Mouse (Mus musculus) erythroblast, adult 5-6 weeks (primary cell): ENCODE measurements around the gene Fgf2. TPM values are rescaled to one million over a fixed set of nuclear protein-coding genes. Genes with fewer than 3 reads are reported as not detected.
A peak's percentile ranks its signal among the peaks of the same experiment; 100 is the strongest.

Experiments used
- ATAC-seq: replicated peaks from 2 replicates; pipeline ENCODE4 v1.8.0; 2016; ENCODE audit warnings: moderate number of reproducible peaks, mild to moderate bottlenecking, moderate TSS enrichment, inconsistent platforms; ENCODE audit not compliant: poor library complexity, low FRiP score, severe bottlenecking
- total RNA-seq, 2 experiments: library from RNA; stranded (forward) in 1 of 2; stranded (reverse) in 1 of 2; fragments of 150-400 nt in 1 of 2; fragments of 200-764, 138-1000 nt in 1 of 2; gene quantifications; 2 replicates each; pipeline versions ENCODE4 v1.2.3 to v1.2.4; 2015 to 2017; ENCODE audit warnings: low replicate concordance in 2 of 2

Fgf2 gene
- total RNA-seq (2015; ENCODE audit: low replicate concordance) (not detected in 2 replicates), total RNA-seq (2017; ENCODE audit: low replicate concordance) (not detected in 2 replicates)

- no peak for ATAC-seq
Measured at GRCm38 (mm10) chr3:37348221-37349165, at the start of gene Fgf2. TSS of gene Fgf2 (plus strand) at chr3:37348346.

GRCm38 (mm10) chr3:37299470-37299869 is 48.7 kb upstream of the Fgf2 start:
- no peak for ATAC-seq

GRCm38 (mm10) chr3:37302685-37303084 is 45.5 kb upstream of the Fgf2 start:
- ATAC-seq, result peak; percentile 95

- ATAC-seq, result peak; percentile 60; the same call in 1 of the 2 replicates
Measured at GRCm38 (mm10) chr3:37303392-37304139, 44.6 kb upstream of the Fgf2 start.

DNA sequence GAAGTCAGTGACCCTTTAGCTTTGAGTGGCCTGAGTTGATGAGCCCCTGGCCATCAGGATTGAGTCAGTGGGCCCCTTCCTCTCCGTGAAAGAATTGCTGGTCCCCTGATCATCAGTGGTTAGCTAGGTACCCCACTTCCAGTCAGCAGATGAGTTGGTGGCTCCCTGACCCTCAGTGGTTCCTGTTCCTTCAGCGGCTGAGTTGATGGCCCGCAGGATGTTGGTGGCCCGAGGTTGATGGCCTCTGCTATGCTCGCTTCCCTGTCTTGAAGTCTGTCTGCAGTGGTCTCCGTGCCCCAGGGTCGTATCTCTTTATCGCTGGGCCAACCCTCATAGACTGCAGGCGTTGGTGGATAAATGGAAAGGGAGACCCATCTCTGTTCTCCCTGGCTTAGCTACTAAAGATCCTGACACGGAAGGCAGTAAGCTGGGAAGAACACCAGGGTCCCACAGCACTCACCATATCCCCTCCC is 36.2 kb upstream of the Fgf2 start:
- ATAC-seq, result peak; percentile 44

DNA sequence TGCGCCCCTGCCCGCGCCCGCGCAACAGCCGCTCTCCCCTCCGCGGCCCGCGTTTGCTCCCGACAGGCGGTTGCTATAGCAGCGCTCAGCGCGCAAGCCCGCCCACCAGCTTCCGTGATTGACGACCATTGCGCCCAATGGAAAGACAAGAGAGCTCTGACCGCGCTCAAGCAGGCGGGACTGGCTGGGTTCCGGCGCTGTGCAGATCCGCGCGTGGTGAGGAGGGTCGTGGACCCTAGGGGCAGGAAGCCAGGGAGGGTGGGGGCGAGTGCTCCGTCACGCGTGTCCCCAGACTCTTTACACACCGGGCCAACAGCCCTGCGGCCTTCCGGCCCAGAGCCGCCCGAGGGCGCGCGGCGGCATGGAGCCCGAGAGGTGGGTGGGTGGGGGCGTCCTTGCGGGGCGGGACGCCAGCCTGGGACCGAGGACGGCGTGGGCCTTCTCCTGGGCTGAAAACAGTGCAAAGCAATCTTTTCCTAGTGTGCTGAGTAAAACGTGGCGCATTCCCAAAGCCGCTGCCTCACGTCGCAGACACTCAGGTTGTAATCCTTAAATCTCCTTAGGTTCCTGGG is 35.7 kb upstream of the Fgf2 start, which contains the start of the genes Bbs12 and Cetn4:
Bbs12 (plus strand) TSS at position 185 of the 572 bp plus-strand sequence.
Cetn4 (minus strand) TSS at position 339 of the 572 bp plus-strand sequence.
- peak; percentile 100 for ATAC-seq

DNA sequence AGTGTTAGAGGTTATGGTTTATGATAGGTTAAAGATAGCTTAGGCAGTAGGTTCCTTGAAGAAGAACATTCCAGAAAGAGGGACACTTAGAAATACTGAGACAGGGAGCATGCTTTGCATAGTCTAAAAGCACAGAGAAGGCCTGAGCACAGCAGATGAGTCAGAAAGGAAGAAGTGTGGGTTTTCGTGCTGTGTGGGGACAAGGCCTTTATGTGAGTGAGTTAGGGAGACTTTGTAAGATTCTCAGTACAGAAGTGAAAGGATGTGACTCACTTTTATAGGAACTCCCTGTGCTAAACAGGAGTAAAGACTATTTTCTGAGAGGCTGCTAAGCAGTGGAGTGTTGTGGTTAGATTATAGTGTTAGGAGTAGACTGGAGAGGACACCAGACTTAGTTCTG is 34.8 kb upstream of the Fgf2 start:
- no peak for ATAC-seq

GRCm38 (mm10) chr3:37316233-37316632 is 31.9 kb upstream of the Fgf2 start:
- no peak for ATAC-seq

GRCm38 (mm10) chr3:37324310-37324709 is 23.8 kb upstream of the Fgf2 start:
- ATAC-seq, result no peak

DNA sequence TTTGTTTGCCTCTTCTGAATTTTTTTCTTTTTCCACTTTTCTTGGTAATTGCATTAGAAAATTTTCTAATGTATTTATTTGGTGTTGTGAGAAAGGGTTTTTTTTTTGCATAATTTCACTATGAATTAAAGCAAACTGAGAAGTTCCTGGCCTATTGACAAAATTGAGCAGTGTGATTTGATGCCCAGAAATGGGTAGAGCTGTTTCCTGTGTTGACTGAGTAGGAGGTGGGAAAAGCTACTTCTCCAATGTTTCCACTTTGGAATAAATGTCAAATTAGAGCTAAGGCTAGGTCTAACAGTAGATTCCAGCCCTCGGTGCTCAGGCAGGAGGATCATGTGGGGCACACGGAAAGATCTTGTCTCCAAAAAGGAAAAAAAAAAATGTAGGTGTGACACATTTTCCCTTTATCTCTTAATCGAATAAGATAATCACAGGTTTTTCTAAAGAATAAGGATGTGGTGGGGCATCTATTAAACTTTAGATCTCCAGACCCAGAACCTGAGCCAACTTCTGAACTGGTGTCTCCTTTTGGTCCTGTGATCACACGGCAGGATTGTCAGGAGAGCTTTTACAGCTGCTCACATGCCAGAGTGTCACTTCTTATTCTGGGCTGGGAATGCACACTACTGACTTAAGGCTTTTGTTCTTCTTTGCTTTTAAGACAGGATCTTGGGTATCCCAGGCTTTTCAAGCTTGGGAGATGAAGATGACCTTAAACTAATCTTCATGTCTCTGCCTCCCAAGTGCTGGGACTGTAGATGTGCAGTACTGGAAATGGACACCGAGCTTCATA is 22.6 kb upstream of the Fgf2 start:
- ATAC-seq, result no peak

- no peak for ATAC-seq
Measured at GRCm38 (mm10) chr3:37326627-37327026, 21.5 kb upstream of the Fgf2 start.

DNA sequence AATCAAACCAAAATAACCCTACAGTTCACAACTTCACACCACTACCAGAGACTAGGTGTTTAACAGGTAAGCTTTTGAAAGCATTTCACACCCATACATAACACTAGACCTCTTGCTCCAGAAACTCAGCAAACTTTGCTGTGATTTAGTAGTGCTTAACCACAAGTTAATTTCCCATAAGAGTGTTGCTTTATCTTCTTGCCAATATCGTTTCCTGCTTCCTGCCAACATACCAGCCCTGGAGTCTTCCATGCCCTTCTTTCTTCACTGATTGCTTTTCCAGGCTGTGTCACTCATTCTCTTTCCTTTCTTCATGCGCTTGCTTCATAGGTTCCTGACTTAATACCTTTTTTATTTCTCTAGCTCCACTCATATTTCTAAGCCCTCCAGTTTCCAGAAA is 19.7 kb upstream of the Fgf2 start:
- ATAC-seq, result no peak

GRCm38 (mm10) chr3:37329963-37330362 is 18.2 kb upstream of the Fgf2 start:
- ATAC-seq, result no peak

DNA sequence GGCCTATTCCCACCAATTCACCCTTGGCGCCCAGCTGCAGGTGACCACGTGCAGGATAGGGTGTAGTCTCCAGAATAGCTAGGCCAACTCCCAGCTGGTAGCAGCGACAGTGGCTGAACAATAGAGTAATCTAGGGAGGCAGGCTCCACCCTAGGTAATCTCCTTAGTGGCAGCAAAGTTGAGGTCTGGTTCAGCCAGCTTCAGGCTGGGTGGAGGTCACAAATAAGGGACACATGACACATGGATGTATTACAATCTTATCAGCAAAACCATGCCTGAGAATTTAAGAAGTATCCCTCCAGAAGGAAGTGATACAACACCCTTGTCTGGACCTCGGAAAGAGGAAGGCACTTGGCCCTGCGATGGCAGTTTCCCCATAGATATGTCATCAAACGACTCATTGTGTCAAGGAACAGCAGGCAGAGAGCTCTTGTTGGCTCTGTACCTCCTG is 16.1 kb upstream of the Fgf2 start:
- ATAC-seq, result no peak

- no peak for ATAC-seq
Measured at GRCm38 (mm10) chr3:37334053-37334452, 14.1 kb upstream of the Fgf2 start.

DNA sequence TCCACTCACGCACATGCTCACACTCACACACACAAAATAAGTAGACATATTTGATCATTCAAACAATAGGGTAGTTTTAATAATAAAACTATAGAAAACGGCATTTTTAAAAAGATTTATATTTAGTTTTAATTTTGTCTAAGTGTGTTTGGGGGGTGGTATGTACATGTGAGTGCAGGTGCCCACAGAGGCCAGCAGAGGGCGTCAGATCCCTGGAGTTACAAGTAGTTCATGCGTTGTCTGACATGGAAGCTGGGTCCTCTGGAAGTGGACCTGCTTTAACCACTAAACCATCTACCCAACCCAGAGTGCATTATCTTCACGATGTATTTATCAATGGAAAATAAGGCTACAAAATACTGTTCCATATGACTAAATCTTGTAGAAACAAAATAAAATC is 7.0 kb upstream of the Fgf2 start:
- no peak for ATAC-seq

DNA sequence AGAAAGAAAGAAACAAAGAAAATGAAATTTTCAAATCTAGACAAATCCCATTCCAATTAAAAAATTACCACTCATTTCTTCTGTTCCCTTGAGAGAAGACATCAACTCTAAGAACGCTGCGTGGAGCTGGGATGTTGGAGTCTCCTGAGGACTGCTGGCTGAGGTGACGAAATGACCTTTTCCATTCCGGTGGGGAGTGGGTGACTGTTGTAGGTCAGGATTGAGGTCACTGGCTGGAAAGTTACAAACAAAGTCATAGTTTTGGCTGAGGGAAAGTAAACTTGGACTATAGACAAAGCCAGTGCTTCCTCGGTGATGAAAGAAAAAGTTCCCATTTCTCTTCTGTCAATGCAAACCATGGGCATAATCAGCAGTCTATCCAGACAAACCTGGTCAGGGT is 5.3 kb upstream of the Fgf2 start:
- no peak for ATAC-seq

DNA sequence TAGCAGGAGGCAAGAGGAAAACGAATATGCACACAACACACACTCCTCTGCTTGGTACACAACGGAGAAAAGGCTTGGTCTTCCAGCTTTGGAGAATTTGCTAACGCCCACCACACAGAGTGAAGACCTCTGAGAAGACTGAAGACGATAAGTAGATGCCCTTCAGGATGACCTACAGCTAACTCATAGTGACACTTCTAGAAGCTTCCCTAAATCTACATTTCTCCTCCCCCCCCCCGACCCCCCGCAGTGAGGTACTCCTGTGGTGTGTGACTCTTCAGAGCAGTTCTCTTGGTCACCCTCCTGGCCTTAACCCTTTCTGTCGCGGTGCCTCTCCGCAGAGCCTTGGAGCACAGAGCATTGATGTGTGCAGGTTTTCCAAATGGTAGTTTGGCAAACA is 475 bp upstream of the Fgf2 start:
- no peak for ATAC-seq

- ATAC-seq, result no peak
Measured at GRCm38 (mm10) chr3:37349166-37349548, 1.0 kb downstream of the Fgf2 start.
